Mouse (Mus musculus) layer of hippocampus, adult 9-10 months (tissue): ENCODE results near the gene Ihh.

Experiments used
- DNase-seq: peaks from one replicate; pipeline ENCODE4 v3.0.0; 2022; ENCODE audit warnings: low spot score

Gene Ihh

DNA sequence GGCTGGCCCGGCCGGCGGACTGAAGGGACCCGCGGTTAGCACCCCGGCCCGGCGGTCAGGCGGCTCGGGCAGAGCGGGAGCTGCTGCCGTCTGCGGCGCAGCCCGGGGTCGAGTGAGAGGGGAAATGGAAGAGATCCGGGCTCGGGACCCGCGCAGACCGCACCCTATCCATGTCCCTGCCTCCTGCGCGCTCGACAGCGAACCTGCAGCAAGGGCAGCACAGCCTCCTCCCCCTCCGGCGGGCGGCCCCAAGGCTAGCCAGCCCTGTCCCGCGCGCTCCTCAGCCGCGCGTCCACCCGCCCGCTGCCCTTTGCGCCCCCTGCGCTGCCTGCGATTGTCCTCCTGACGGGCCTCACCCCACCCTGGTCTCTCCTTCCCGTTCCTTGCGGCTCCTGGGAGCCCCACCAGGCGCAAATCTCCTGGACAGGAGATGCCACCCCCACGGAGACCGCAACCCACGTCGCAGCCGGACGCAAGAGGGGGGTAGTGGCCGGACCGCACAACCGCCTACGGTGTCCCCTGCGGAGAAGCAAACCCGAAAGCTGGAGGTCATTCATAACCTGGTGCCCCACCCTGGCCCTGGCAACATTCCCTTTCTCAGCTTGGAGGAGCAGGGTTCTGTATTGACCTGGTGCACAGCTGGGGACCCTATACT is at the start of gene Ihh:
Gene Ihh, minus strand, starts transcription at position 117 of the 655 bp plus-strand sequence.
- no peak for DNase-seq

DNA sequence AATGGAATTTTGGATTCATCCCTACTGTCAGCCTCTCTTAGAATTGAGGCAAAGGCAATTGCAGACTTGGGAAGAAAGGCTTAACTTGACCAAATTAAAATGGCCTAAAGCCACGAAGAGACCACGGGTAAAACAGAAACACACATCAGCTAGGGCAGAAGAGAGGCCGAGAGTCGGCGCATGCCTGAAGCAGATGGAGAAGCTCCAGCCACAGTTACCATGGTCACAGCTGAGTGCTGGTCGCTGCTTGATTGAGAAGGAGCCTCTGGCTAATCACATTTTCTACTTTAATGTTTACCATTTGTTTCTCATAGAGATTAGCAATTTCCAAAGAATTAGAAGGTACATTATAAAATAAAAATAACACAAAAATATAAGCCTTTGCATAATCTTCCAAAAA is 49.7 kb upstream of the Ihh start:
- DNase-seq: peak; percentile 9

DNA sequence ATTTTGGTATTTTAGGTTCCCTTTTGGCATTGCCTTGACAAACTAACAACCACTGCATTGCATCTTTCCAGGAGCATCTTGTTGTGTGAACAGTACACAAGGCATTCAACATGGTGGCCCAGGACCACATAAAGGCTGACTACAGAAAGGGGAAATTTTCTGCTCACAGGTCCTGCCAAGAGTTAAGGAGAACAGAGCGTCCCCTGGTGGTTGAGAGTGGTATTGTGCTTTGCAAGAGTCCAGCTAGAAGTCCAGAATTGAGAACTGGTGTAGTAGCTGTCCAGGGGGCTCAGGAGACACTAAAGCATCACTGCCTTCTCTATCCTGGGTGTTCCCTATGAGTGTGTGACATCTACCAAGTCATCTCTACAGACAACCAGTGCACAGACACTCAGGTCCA is 49.0 kb upstream of the Ihh start:
- DNase-seq: no peak

DNA sequence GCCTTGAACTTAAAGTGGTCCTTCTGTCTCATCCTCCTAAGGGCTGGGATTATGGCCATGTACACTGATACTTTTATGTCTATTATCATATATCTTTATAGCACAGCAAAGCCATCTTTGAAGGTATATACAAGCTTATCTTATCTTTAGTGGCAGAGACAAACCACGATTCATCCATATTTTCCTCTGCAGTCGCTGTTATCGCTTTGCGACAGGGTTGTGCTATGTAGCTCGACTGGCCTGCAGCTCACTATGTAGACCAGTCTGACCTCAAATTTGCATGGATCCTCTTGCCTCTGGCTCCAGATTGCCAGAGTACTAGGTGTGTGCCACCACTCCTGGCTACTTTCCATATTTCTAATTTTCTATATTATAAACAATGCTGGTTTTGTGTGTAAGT is 47.7 kb upstream of the Ihh start:
- DNase-seq: no peak

DNA sequence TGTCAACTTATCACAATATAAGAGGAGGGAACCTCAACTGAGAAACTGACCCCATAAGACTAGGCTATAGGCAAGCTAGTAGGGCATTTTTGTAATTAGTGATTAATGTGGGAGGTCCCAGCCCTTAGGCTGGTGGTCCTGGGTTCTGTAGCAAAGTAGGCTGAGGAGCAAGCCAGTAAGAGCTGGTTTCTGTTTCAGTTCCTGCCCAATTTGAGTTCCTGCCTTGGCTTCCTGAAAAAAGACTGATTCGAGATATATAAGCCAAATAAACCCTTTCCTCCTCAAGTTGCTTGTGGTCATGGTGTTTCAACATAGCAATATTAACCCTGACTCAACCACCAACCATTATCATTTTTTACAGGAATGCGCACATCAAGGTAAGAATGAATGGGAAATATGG is 45.8 kb upstream of the Ihh start:
- DNase-seq: no peak

DNA sequence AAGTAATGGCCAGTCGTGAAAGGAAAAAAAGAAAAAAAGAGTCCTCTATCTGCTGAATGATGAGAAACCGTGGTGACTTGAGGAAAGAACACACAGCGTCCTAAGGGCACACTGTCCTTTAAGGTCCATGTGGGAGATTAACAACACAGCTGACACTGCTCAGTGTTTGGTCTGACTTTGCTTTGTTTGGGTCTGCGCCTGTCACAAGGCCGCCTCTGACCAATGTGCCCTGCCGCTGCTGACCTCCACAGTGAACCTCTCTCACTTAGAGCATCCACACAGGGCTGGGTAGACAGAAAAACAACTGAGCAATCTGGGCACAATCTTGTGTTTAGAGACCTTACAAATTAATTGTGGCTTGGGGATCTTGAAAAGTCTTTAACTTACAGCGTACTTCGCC is 25.5 kb upstream of the Ihh start:
- no peak for DNase-seq

DNA sequence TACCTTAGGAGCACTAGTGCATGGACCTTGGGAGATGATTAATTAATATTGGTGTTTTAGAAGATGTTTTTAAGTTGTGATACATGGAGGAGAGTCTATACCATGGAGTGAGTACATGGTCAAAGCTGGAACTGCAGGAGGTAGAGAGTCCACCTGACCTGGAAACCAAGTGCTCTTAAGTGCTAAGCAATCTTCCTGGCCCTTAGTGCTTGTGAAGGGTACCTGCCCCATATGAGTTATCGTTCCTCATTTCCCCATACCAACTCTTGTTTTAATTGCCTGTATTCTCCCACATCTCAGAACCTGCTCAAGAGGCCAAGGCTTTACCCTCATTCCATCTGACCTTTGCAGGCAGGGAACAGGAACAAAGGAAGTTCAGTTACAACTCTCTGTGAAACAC is 24.5 kb upstream of the Ihh start:
- DNase-seq: no peak

DNA sequence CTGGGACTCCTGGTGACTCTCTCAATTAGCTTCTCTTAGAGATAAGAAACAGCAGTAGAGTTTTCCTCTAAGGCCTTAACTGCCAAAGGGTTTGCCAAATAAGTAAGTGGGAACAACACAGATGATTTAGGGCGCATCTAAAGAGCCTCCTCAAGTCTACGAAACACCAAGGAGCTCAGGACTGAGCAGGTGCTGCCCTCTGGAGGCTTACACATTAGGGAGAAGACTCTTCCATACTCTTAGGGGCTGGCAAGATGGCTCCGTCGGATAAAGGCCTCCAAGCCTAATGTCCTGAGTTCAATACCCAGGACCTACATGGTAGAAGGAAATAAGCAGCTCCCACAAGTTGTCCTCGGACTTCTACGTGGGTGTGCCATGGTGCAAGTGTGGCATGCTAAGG is 22.1 kb upstream of the Ihh start:
- DNase-seq: no peak

DNA sequence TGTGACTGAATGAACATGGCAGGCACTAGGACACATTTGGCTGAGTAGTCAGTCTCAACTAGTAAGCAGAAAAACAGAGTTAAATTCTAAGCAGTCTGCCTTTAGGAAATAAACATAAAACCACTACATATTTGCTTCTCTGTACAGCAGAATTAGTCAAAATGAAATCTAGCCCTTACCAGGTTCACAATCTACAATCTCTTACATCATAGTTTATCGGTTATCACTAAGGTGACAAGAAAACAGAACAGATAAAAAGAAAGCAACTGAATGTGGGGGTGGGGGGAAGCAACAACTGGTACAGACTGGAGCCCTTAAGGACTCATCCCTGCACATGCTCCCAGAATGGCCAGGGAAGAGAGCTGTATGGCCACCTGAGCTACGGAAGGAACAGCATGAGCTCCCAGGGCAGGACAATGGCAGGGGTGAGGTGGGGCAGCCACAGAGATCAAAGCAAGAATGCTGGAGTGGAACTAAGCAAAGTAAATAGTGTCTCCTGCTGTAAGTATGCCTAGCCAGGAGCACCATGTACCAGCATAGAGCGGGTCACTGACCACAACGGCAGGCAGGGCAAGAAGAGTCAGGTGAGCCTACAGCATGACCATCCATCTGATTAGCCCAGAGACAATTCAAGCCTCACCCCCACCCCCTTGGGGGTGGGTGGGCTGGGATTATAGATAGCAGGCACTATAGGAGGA is 20.0 kb upstream of the Ihh start:
- DNase-seq: no peak

DNA sequence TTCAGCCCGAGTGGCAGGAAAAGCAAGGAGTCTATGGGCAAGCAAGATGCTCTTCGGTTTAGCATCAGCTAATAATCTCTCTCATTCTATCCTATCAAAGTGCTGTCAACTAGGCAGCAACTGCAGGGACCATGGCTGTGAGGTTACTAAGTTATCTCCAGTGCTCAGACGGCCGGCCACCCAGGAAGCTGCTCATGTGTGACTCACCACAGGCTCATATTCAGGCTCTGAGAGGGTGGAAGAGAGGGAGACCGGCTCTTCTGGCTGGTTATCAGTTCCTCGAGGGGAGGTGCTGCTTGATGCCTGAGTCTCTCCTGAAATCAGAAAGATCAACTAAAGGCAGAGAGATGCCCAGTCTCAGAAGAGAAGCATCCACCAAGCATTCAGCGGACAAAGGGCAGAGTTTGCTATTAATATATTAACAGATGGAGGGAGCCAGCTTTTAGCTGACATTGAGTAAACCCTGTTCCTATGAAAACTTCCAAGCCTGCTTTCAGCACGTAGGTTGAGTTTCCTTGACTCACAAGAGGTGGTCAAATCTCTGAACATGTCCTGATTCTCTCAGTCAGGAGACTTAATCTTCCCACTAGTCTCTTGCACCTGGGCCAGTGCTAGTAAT is 16.6 kb upstream of the Ihh start:
- DNase-seq: no peak

DNA sequence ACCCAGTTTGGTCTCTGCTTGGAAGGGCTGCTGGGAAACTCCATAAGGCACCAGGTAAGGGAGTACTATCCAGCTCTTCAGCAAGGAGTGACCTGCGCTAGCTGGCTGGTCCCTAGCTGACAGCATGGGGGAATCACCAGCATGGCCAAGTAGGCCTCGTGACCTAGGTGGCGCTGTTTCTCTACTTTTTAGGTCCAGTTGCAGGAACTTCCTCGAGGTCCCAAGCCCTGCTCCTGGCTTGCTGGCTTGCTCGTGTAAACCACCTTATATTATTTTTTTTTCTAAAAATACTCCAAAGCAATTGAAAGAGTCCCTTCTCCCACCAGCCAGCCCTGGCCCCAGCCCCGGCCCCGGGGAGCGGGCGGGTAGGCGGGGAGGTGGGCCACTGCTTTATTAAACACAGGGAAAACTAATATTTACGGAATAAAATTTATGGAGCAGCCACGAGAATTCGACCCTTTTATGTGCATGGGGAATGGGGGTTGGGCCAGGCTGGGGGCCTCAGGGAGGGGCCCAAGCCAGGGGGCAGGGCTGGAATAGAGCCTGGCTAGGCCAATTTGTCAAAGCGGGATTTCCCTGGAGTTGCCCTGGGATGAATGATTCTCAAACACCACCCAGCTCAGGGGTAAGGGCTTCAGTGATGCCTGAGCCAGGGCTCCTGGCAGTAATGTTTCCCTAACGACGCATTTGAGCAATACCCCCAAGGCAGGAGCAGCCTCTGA is 13.2 kb upstream of the Ihh start:
- peak; percentile 25 for DNase-seq

DNA sequence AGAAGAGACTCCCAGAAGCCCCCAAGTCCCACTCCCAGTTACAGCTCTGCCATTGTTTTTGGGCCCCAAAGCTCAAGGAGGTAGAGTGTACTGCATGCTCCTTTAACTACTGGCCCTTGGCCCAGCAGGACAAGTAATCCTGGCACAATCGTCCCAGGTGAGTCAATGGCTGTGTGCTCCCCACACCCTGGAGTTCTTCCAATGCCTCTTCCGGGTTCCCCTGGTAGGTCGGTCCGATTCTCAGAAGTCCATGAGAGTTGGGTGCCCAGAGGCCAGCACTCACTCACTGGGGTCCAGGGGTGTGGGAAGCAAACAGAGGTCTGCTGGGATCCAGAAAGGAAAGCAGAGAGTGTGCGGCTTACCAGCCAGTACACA is 11.4 kb upstream of the Ihh start:
- no peak for DNase-seq

DNA sequence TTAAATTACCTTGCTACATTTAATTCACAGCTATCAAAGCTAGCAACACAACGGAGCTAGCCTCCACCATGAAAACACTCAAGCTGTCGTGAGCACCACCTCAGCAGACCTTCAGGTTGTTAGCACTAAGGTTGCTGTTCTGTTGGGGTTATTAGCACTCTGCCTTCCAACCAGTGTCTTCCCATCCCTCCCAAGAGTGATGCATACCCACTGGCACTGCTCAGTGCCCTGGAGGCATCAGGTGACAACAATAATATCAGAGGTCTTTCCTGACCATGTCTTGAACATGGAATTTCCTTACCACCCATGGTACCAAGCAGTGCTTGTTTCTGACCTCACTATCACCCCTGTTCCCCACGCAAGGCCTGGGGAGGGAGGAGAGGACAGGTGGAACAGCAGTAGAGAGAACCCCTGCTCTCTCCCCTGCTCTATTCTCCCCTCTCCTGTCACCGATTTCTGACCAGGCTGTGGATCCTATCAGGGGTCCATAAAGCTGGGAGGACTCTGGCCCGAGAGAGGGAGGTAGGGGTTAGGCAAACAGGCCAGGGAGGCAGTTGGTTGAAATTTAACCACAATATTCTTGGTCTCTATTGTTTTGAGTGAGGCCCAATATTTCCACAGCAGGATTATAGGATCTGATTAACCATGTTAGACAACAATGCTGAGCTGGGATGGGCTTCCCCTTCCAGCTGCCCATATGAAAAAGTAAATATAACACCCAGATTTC is 10.8 kb upstream of the Ihh start:
- DNase-seq: no peak

DNA sequence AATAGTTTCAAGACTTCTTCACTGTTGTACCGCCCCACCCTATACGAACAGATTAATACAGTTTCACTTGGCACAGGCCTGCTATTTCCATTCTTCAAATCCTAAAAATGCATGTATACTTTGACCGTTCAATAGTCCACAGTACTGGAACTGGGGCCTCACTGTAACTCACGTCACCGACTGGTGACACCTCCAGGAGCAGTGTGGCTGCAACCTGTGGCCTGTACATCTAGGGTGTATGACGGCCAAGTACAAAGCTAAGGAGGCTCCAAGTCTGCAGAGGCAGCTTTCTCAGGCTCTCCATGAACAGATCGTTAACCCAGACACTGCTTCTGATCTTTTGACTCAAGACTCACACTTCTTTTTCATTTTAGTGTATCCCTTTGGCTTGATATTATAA is 10.2 kb upstream of the Ihh start:
- no peak for DNase-seq

DNA sequence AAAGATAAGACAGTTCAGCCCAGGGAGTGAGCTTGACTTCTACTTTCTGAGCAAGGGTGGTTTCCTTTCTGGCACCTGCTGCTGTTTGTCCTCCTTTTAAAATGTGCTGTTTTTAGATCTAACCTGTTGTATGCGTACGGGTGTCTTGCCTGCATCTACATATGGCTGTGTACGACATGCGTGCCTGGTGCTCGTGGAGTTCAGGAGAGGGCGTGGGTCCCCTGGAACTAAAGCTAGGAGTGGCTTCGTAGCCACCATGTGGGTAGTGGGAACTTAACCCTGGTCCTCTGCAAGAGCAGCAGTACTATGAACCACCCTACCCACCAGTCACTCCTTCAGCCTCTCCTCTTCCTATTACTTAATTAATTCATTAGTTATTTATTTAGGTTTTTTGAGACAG is 8.6 kb upstream of the Ihh start:
- DNase-seq: no peak

DNA sequence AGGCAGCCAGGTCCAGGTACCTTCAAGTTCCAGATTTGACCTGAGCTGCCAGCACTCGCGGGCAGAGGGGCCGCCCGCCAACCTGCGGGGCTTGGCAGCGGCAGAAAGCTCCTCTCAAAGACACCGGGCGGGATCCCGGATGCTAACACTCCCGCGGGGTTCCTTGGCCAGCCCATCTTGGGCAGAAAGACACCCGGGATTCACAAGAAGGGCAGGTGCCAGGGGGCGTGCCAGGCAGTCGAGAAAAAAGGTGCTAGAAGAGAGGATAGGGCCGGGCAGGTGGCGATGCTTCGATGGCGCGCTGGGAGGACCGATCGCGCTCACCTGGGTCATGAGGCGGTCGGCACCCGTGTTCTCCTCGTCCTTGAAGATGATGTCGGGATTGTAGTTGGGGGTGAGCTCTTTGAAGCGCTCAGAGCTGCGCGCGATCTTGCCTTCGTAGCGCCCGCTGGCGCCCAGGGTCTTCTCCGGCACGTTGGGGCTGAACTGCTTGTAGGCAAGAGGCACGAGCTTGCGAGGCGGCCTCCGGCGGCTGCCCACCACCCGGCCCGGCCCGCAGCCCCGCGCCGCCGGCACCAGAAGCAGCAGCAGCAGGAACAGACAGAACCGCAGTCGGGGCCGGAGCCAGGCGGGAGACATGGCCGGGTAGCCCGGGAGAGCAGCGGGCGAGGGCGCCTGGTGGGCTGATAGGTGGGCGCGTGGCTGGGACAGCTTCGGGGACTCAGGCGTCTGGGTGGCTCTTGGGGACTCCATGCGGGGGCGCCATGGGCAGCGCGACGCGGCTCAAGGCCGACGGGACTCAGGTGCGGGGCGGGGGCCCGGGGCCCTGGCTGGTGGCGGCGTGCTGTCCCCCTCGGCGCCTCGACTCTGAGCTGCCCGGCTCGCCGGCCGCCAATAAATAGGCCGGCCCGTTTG is 639 bp downstream of the Ihh start:
- DNase-seq: no peak

DNA sequence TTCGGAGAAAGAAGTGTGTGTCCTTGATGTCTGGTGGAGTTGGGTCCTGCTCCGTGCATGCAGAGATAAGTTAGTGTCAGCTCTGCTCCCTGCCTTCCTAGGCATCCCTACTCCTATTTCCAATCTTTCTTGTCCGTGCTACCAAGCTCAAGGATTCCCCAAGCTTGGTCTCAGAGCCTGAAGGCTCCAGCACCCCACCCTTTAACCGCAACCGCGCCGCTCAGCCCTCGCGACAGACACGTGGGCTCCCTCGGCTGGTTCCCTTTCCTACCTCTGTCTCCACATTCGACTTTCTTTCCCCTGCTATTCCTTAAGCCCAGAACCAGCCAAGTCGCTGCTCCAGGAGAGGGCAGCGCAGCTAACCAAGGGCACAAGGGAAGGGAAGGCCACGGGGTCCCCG is 1.4 kb downstream of the Ihh start:
- DNase-seq: no peak

DNA sequence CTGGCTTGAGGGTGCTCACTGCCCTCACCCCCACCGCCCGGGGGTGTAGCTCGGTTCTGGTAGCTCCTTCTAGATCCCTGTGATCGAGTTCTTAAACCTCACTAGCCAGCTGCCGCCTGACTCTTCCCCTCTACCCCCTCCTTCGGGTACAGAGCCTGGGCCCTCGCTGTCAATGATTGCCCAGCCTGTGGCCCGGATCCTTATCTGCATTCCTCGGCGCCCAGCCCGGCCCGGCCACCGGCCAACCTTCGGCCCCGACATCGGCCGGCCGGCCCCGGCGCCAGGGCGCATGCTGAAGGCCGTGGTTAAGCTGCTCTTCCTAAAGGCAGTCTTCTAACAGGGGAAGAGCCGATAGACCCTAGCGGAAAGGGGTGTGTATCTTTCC is 1.8 kb downstream of the Ihh start:
- DNase-seq: no peak

DNA sequence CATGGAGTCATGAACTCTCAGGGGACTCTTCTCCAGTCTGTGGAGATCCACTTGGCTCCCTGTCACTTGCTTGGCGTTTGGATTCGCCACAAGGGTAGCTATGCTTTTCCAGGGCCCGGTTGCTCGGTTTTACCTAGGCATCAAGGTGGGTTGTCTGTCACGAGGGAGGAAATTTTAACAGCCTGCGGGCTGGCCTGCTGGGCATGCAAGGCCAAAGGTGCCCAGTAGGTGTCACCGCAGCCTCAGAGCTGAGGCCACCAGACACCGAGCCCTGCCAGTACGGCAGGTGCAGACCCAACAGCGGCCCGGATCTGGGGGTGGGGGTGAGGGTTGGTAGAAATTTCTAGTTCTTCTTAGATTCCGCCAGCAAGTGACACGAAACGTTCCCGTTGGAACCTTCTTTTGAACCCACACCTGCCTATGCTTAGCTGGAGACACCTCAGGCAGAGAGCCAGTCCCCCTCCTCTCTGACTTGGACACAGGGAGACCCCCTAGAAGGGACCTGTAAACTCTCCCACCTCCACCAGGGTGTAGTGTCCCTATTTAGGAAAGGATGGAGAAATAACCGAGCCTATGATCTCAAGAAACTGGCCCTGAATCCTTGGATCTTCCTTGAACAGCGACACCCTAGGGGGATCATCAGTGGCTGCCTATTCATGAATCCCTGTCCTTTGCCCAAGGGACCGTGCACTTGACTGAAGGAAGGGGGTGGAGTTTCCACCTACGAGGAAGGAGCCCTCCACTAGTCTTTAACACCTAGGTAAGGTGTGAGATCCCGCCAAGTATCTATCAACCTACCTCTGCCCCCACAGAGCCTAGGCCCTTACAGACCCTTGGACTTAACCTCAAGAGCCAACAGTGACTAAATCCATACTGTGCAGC is 2.4 kb downstream of the Ihh start:
- DNase-seq: no peak

DNA sequence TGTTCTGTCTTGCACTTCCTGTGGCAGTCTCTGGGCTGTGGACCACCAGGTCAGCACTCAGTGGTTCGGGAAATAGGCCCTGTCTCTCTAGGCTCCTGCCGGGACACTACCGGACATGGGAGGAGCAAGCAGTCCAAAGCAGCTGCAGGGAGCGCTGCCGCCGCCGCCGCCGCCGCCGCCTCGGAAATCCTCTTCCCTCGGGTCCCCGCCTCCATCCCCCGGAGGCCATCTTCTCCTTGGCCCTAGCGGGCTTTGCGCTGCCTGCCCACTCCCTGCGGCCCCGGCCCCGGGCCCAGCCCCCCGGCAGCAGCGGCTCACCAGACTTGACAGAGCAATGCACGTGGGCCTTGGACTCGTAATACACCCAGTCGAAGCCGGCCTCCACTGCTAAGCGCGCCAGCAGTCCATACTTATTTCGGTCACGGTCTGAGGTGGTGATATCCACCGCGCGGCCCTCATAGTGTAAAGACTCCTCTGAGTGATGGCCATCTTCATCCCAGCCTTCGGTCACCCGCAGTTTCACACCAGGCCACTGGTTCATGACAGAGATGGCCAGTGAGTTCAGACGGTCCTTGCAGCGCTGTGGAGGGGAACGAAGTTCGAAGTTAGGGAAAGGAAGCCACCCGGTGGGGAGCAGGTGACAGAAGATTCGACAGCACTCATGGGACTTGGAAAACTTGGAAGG is 3.3 kb downstream of the Ihh start:
- DNase-seq: no peak
